Mouse (Mus musculus) liver, adult 2 months (tissue): Measurements from ENCODE around the gene Insrr.

Source experiments
- CTCF ChIP-seq: fragments of 200-500 bp; IDR thresholded peaks from 2 replicates; pipeline ENCODE4 v1.5.1; 2011; ENCODE audit warnings: low read depth, low read length, control low read depth
- POLR2A ChIP-seq: fragments of 200-500 bp; IDR thresholded peaks from 2 replicates; pipeline ENCODE4 v1.6.1; 2011; ENCODE audit warnings: low read length, control low read depth; ENCODE audit not compliant: insufficient read depth; ENCODE audit errors: extremely low read depth

GRCm38 (mm10) chr3:87818226-87818625 is 21.5 kb downstream of the Insrr start:
- TF ChIP-seq CTCF (no peak), POLR2A (no peak)
